Mouse (Mus musculus): Measurements from ENCODE around the gene Pirb.
"Not testable (repeated sequence)": the region's sequence is repeated elsewhere in the genome, so short reads cannot be mapped to it uniquely, and the experiment has no call there.

Gene Pirb

GRCm38 (mm10) chr7:3720268-3720667, at the start of gene Pirb:
Gene Pirb, minus strand, starts transcription at chr7:3720391.
- DNase-seq: not testable (repeated sequence)

GRCm38 (mm10) chr7:3732675-3733074, 12.5 kb upstream of the Pirb start:
- not testable (repeated sequence) for DNase-seq

- not testable (repeated sequence) for DNase-seq
Observed at GRCm38 (mm10) chr7:3725459-3725858, 5.3 kb upstream of the Pirb start.

GRCm38 (mm10) chr7:3715249-3715648, 4.9 kb downstream of the Pirb start:
- peak in 1 of 2 experiments; percentile 5 for DNase-seq

DNA sequence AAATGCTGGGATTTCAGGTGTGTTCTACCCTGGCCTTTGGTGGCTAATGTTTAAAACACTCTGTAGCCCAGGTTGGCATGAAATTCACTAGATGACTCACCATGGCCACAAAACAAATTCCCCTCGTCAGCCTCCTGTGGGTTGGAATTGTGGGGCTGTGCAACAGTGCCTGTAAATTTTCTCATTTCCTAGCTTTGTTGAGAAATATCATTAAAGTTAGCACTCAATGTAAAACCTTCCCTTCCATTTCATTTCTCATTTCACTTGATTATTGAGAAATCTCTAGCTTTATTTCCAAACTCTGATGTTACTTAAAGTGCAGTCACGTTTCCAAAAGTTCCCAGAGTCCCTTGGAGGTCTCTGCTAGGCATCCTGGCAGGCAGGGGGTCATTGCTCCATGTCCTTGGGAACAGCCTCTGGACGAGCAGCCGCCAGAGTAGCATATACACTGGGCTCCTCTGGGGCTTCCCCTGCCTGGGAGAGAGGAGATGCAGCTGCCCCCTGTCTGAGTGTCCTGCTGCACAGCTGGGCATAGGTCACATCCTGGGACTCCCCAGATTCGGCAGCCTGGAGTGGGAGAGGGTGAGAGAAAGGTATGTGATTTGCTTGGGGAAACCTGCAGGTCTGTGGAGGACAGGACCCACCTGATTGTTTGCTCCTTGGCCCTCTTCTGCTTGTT, 7.8 kb downstream of the Pirb start:
- DNase-seq: peak in 1 of 2 experiments; percentile 7

- DNase-seq: no peak
Observed at GRCm38 (mm10) chr7:3709000-3709399, 11.2 kb downstream of the Pirb start.

DNA sequence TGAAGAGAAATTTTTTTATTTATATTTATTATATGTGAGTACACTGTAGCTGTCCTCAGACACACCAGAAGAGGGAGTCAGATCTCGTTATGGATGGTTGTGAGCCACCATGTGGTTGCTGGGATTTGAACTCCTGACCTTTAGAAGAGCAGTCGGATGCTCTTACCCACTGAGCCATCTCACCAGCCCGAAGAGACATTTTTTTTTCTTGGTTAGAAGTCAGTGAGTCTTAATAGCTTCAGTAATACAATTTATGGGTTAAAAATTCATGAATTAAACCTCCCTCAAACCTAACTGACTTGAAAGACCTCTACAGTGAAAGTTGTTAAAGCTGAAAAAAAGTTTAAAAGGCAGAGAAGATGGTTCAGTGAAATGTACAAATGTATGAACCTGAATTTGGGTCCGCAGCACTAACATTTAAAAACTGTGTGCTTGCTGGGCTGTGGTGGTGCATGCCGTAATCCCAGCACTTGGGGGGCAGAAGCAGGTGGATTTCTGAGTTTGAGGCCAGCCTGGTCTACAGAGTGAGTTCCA, 11.7 kb downstream of the Pirb start:
- not testable (repeated sequence) for DNase-seq

GRCm38 (mm10) chr7:3707568-3708413, 12.4 kb downstream of the Pirb start:
- no peak for DNase-seq

DNA sequence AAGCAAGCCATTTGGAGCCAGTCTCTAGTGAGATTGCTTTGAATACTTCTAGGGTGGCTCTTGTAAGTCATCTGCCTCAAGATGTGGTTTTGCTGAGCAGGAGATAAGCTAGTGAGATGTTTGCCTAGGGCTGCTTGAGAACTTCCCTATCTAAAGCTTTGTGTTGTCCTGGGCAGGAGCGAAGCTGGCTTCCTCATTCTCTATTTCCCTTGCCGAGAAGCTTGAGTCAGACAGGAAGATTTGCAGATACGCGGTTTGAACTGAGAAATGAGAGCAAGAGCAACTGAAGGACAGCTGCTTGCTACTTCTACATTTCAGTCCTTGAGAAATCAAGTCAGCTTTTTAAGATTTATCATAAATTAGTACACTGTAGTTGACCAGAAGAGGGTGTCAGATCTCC, 13.2 kb downstream of the Pirb start:
- DNase-seq: no peak

DNA sequence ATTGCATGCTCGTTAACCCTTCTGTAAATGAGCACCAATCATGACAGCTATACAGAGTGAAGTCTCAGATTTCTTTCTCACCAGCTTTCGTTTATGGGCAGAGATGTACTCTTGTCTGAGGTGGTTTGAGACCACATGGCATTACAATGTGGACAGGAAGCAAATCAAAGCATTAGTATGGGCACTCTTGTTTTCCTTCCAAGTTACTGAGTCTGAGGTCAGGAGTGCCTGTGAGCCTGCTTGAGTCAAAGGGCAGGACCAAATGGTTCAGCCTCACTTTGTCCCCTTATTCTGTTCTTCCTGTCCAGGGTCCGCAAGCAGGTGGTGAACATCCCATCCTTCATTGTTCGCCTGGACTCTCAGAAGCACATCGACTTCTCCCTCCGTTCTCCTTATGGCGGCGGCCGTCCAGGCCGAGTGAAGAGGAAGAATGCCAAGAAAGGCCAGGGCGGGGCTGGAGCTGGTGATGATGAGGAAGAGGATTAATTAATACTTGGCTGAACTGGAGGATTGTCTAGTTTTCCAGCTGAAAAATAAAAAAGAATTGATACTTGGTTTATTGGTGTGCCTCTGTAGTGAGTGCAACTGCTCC, 13.8 kb downstream of the Pirb start:
- DNase-seq: no peak

- DNase-seq: no peak
Observed at GRCm38 (mm10) chr7:3705911-3706310, 14.3 kb downstream of the Pirb start.

DNA sequence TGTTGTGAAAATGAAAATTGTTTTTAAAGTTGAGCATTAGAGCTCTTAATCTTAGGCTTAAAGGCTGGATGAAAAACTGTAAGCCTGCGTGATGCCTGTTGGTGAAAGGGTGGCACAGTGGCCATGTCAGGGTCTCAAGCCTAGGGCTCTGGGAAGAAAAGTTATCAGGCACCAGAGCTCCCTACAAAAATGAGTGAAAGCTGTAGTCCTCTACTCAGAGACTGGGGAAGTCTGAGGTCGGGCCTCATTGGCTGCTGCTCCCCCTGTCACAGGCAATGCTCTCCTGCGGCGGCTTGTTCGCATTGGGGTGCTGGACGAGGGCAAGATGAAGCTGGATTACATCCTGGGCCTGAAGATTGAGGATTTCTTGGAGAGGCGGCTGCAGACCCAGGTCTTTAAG, 14.7 kb downstream of the Pirb start:
- not testable (repeated sequence) for DNase-seq

DNA sequence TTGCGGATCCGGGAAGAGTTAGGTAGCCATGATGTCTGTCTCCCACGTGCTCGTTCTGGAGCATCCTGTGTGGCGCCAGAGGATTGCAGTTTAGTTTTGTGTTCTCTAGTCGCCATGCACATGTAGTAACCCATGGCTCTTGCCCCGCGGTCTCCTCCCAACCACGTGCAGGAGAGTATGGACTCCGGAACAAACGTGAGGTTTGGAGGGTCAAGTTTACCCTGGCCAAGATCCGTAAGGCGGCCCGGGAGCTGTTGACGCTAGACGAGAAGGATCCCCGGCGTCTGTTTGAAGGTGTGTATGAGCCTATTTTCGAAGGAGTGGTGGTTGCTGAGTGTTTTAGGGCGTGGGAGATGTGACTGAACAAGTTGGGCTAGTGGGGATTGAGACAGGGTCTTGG, 15.7 kb downstream of the Pirb start:
- no peak for DNase-seq

DNA sequence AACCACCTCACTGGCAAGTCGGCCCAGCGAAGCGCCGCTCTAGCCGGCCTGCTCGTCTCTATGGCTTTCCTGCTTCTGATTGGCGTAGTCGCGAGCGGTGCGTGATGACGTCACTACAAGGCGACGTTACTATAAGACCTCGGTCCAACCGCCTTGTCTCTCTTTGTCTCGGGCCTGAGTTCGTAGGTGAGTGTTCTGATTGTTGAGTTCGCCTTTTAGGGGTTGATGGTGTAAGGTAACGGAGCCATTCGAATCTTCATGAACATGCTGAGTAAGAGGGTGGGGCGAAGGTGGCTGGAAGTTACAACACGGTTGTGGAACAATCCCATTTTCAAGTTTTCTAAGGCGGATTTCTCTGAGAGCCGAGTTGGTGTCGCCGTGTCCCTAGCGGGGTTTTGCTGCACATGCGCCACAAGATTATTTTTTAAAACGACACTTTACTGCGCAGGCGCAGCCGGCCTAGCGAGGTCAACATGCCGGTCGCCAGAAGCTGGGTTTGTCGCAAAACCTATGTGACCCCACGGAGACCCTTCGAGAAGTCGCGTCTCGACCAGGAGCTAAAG, 16.2 kb downstream of the Pirb start, which contains the start of gene Rps9:
Gene Rps9 (plus strand): TSS at position 115 of the 563 bp plus-strand sequence.
- peak; percentile 98 for DNase-seq

DNA sequence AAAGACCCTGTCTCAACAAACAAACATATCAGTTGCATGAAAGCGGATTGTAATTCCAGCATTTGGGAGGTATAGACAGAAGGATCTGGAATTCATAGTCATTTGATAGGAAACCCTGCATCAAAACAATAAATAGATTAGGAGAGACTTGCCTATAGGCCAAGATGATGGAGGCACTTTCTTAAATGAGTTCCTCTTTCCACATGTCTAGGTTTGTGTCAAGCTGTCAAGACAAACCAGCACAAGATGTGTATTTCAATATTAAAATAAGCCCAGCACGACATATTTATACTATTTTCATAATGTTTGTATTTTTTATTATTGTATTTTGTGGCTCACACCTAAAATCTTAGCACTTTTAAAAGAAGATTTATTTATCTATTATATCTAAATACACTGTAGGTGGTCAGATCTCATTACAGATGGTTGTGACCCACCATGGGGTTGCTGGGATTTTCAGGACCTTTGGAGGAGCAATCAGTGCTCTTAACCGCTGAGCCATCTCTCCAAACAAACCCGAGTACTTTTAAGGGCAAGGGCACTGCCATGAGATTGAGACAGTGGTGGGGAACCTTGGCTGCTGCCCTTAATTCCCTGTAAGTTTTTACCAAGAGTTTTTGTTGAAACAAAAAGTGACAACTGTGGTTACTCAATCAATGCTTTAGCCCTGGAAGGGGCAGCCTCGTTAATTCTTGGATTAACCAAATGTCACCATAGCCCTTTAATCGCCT, 16.9 kb downstream of the Pirb start:
- DNase-seq: no peak

- no peak for DNase-seq
Observed at GRCm38 (mm10) chr7:3698471-3698870, 21.7 kb downstream of the Pirb start.

GRCm38 (mm10) chr7:3694949-3695305, 25.3 kb downstream of the Pirb start:
- DNase-seq: peak in 1 of 2 experiments; percentile 17

DNA sequence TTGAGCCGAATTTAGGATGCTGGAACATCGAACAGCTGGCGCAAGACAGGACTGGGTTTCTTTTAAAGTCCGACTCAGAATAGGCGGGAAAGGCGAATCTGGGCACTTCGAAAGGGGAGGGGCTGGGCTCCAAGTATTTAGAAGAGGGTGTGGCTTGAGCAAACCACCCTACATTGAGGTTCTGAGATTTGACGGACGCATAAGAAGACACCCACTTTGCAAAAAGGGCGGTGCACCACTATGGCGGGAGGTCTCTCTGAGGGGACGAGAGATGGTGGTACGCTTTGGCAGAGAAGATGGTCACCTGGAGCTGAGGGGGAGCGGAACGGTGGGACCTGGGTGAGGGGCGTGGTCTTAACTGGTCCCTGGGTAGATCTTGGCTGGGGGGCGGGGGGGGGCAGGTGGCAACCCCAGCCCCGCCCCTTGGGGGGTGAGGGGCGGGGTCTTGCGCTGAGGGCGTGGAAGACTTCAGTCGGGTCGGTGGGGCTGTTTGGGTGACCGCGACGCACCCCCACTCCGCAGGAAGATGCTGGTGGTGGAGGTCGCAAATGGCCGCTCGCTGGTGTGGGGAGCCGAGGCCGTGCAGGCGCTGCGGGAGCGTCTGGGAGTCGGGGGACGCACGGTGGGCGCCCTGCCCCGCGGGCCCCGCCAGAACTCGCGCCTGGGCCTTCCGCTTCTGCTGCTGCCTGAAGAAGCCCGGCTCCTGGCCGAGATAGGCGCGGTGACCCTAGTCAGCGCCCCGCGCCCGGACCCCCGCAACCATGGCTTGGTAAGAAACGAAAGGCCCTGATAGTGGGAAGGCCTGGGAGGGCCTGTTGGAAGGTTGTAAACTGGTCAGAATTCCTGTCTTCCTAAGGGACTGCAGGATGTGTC, 25.9 kb downstream of the Pirb start:
- DNase-seq: peak; percentile 79 to 88

DNA sequence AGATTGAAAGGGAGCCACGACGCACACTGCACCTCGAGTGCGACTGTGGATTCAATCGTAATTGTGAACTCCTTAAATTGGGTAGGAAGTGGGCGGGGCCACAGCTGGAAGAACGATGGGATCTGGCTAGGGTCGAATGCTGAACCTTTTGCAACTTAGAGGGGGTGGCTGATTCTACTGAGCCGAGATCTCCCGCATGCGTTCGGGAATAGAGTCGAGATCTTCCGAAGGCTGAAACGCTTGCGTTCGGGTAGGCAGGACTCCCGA, 26.4 kb downstream of the Pirb start:
- DNase-seq: no peak

GRCm38 (mm10) chr7:3692987-3693808, 27.0 kb downstream of the Pirb start, which contains the start of gene Mboat7:
Gene Mboat7, minus strand, starts transcription at chr7:3693523.
- DNase-seq: peak; percentile 98 to 99
